Mouse (Mus musculus) E14TG2a.4 (cell line): Measurements from ENCODE around the gene Cfap69.

Experiments
- CTCF ChIP-seq: conservative IDR thresholded peaks from 2 replicates; pipeline ENCODE4 v1.5.1; 2014; ENCODE audit warnings: low read length
- NANOG ChIP-seq: IDR thresholded peaks from 2 replicates; pipeline ENCODE4 v1.6.1; 2014; ENCODE audit warnings: borderline replicate concordance, low read length, mixed read lengths

DNA sequence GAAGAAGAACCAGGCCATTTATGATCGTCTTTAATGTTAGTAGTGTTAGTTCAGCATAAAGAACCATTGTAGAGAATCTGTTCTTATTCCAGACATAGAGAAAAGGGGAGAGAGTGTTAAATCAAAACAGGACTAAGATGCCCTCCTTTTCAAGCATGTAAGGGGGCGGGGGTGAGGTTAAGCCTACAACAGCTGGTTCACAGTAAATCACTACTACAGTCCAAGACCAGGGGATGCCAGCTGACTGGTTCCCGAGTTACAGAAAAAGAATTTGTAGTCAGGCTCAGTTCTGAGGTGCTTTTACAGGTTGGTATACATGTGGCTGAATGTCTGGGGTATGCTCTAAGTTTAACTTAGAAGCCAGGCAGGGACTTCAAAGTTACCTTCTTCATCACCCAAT, 12.0 kb upstream of the Cfap69 start:
- TF ChIP-seq CTCF (no peak), NANOG (no peak)
